Mouse (Mus musculus) cerebellum, adult 2 months (tissue): ENCODE data around the gene Nmrk2.

ENCODE experiments used
- CTCF ChIP-seq: fragments of 200-500 bp; IDR thresholded peaks from 2 replicates; pipeline ENCODE4 v1.5.1; 2011; ENCODE audit warnings: low read depth, mild to moderate bottlenecking, control low read depth, low read length, moderate library complexity, borderline replicate concordance; ENCODE audit not compliant: insufficient read depth
- POLR2A ChIP-seq: fragments of 200-500 bp; IDR thresholded peaks from 2 replicates; pipeline ENCODE4 v1.6.1; 2011; ENCODE audit warnings: low read length, control low read depth, borderline replicate concordance; ENCODE audit not compliant: insufficient read depth

DNA sequence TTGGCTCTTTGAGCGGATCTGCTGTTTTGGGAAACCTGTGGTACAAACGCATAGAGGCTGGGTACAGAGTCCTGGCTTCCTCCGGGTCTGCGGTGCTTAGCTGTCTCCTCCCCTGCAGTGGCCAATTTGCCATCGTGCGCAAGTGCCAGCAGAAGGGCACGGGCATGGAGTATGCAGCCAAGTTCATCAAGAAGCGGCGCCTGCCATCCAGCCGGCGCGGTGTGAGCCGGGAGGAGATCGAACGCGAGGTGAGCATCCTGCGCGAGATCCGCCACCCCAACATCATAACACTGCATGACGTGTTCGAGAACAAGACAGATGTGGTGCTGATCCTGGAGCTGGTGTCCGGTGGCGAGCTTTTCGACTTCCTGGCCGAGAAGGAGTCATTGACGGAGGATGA is 12.0 kb downstream of the Nmrk2 start:
- TF ChIP-seq CTCF (no peak), POLR2A (no peak)
